Mouse (Mus musculus) megakaryocyte, adult 5-6 weeks (primary cell): ENCODE results near the gene Mrpl58. TPM values are rescaled to one million over a fixed set of nuclear protein-coding genes. Genes with fewer than 3 reads are reported as not detected.
A peak's percentile ranks its signal among the peaks of the same experiment; 100 is the strongest.

Experiments
- ATAC-seq: 2 replicates; pipeline ENCODE4 v1.8.0; 2016; ENCODE audit warnings: mild to moderate bottlenecking, inconsistent platforms; ENCODE audit not compliant: poor library complexity, severe bottlenecking
- total RNA-seq, 2 experiments: library from RNA; stranded (forward) in 1 of 2; stranded (reverse) in 1 of 2; fragments of 153-499, 151-499 nt in 1 of 2; fragments of 221-1000, 200-1000 nt in 1 of 2; gene quantifications; 2 replicates each; pipeline versions ENCODE4 v1.2.3 to v1.2.4; 2015 to 2017

Mrpl58 gene
- total RNA-seq (2015) = 122 and 124 TPM in 2 replicates
- total RNA-seq (2017) = 86.9 and 95.9 TPM in 2 replicates

- peak; percentile 95 for ATAC-seq
These were observed at the start of gene Mrpl58 for GRCm38 (mm10) chr11:115403338-115404124. TSS of gene Mrpl58 (plus strand) at chr11:115403752.

GRCm38 (mm10) chr11:115354183-115354582, 49.4 kb upstream of the Mrpl58 start:
- ATAC-seq = peak; percentile 90

GRCm38 (mm10) chr11:115358468-115358867, 45.1 kb upstream of the Mrpl58 start:
- ATAC-seq = peak; percentile 56

GRCm38 (mm10) chr11:115359293-115359692, 44.3 kb upstream of the Mrpl58 start:
- no peak for ATAC-seq

GRCm38 (mm10) chr11:115359726-115360125, 43.8 kb upstream of the Mrpl58 start:
- ATAC-seq = peak; percentile 47

GRCm38 (mm10) chr11:115364136-115364535, 39.4 kb upstream of the Mrpl58 start:
- ATAC-seq = no peak

GRCm38 (mm10) chr11:115366039-115366705, 37.4 kb upstream of the Mrpl58 start:
- ATAC-seq = no peak

- ATAC-seq = no peak
These were observed 36.7 kb upstream of the Mrpl58 start for GRCm38 (mm10) chr11:115366706-115367394.

- peak; percentile 95 for ATAC-seq
These were observed 36.1 kb upstream of the Mrpl58 start, which contains the start of gene Hid1 for GRCm38 (mm10) chr11:115367395-115367944. TSS of gene Hid1 (minus strand) at chr11:115367756.

- no peak for ATAC-seq
These were observed 33.2 kb upstream of the Mrpl58 start for GRCm38 (mm10) chr11:115370368-115370767.

GRCm38 (mm10) chr11:115371354-115371753, 32.2 kb upstream of the Mrpl58 start:
- ATAC-seq = no peak

- ATAC-seq = no peak
These were observed 31.5 kb upstream of the Mrpl58 start for GRCm38 (mm10) chr11:115372015-115372414.

GRCm38 (mm10) chr11:115372737-115373136, 30.8 kb upstream of the Mrpl58 start:
- ATAC-seq = no peak

GRCm38 (mm10) chr11:115373805-115374694, 29.5 kb upstream of the Mrpl58 start:
- ATAC-seq = peak; percentile 68

- no peak for ATAC-seq
These were observed 28.7 kb upstream of the Mrpl58 start for GRCm38 (mm10) chr11:115374695-115375425.

- no peak for ATAC-seq
These were observed 26.8 kb upstream of the Mrpl58 start for GRCm38 (mm10) chr11:115376722-115377121.

GRCm38 (mm10) chr11:115377254-115377653, 26.3 kb upstream of the Mrpl58 start:
- ATAC-seq = no peak

GRCm38 (mm10) chr11:115377854-115378253, 25.7 kb upstream of the Mrpl58 start:
- ATAC-seq = no peak

- no peak for ATAC-seq
These were observed 22.3 kb upstream of the Mrpl58 start for GRCm38 (mm10) chr11:115381276-115381675.
